Mouse (Mus musculus) bone marrow macrophage, adult 2 months (primary cell): ENCODE measurements around the gene Rsl1d1. TPM values are rescaled to one million over a fixed set of nuclear protein-coding genes. Genes with fewer than 3 reads are reported as not detected.
A peak's percentile ranks its signal among the peaks of the same experiment; 100 is the strongest.
"Not testable (repeated sequence)": the region's sequence is repeated elsewhere in the genome, so short reads cannot be mapped to it uniquely, and the experiment has no call there.

ENCODE experiments used
- H3K27ac ChIP-seq: 2 replicates; pipeline ENCODE4 v1.5.1; 2012; ENCODE audit warnings: low read depth, low read length; ENCODE audit not compliant: insufficient read depth
- H3K4me1 ChIP-seq: 2 replicates; pipeline ENCODE4 v1.6.1; 2012; ENCODE audit warnings: low read length; ENCODE audit not compliant: control insufficient read depth, insufficient read depth
- H3K4me3 ChIP-seq: 2 replicates; pipeline ENCODE4 v1.5.1; 2012; ENCODE audit warnings: mild to moderate bottlenecking, low read length, moderate library complexity; ENCODE audit not compliant: insufficient read depth
- CTCF ChIP-seq: IDR thresholded peaks from 2 replicates; pipeline ENCODE4 v1.5.1; 2012; ENCODE audit warnings: low read depth, mild to moderate bottlenecking, low read length, moderate library complexity
- POLR2A ChIP-seq: IDR thresholded peaks from 2 replicates; pipeline ENCODE4 v1.6.1; 2012; ENCODE audit warnings: mild to moderate bottlenecking, low read depth, low read length, borderline replicate concordance
- polyA plus RNA-seq: library from polyadenylated mRNA; stranded (reverse); fragments of >200 nt; gene quantifications from 2 replicates; pipeline ENCODE4 v1.2.4, GENCODE M21; 2012; ENCODE audit not compliant: missing spikeins, insufficient read depth, insufficient read length

Rsl1d1 gene
- polyA plus RNA-seq, 1 experiment, result 53.4 TPM

DNA sequence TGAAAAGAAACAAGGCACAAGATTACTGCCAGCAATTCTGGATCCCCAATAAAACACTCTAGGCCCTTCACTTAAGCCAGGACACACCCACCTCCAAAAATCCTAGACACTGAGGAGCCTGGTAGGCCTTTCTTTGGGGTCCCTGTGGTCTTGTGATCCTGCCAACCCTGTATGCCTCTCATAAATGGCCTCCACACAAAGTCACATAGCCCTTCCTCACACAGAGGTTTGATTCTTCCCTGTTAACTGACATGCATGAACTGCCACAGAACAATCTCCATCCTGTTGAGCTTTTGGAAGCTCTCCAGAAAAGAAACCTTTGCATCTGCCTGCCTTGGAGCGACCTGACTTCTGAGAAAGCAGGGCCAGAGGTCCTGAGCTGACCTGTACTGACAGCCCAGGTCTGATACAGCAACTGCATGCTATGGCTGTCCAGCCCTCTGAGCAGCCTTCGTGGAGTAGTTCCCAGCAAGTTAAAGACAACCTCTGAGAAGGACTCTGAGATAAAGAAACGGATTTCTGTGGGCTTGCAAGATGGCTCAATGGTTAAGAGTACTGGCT, 38.4 kb downstream of the Rsl1d1 start:
- Histone ChIP-seq H3K4me1 (no peaks in the 10 kb centered on the region), H3K4me3 (no peak overlapping the region), H3K27ac (no peak overlapping the region)
- no peak for TF ChIP-seq POLR2A
- no peak for TF ChIP-seq CTCF

DNA sequence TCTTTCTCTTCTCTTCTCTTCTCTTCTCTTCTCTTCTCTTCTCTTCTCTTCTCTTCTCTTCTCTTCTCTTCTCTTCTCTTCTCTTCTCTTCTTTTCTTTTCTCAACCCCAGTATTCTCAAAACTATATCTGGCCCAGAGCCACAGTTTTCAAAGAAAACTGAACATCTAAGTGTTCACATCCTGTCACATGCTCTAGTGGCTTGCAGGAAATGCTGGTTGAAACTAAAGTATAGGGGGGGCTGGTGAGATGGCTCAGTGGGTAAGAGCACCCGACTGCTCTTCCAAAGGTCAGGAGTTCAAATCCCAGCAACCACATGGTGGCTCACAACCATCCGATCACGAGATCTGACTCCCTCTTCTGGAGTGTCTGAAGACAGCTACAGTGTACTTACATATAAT, 45.4 kb downstream of the Rsl1d1 start:
- not testable (repeated sequence) for H3K4me1 ChIP-seq, H3K4me3 ChIP-seq
- H3K27ac ChIP-seq, result peak overlapping the region; percentile 25; the same call in 1 of the 2 replicates

DNA sequence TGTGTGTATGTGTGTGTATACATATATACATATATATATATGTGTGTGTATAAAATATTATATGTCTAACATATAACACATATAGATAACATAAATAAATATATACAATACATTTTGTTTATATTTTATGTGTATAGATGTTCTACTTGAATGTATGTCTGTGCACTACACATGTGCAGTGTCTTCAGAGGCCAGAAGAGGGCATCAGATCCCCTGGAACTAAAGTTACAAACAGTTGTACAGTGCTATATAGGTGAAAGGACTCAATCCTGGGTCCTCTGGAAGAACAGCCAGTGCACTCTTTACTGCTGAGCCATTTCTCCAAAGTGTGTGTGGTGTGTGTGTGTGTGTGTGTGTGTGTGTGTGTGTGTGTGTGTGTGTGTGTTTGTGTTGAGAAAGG, 48.6 kb downstream of the Rsl1d1 start:
- TF ChIP-seq CTCF (no peak), POLR2A (no peak)
- no peak overlapping the region for H3K27ac ChIP-seq
- no peak overlapping the region for H3K4me3 ChIP-seq
- peaks cover 6% of the 10 kb centered on the region for H3K4me1 ChIP-seq

DNA sequence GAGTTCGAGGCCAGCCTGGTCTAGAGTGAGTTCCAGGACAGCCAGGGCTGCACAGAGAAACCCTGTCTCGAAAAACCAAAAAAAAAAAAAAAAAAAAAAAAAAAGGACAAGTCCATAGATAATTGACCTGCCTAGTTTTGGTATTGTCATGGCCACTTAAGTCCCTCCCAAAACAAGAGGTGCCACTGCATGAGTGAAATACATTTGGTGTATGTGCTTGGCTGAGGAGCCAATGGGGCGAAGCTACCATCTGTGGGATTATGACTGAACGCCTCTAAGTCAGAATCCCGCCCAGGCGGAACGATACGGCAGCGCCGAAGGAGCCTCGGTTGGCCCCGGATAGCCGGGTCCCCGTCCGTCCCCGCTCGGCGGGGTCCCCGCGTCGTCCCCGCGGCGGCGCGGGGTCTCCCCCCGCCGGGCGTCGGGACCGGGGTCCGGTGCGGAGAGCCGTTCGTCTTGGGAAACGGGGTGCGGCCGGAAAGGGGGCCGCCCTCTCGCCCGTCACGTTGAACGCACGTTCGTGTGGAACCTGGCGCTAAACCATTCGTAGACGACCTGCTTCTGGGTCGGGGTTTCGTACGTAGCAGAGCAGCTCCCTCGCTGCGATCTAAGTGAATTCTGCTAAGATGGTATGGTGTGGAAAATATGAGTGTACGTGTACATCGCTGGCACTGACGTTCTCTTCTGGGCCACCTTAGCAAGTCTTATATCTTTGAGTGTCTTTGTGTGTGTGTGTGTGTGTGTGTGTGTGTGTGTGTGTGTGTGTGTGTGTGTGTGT, 59.2 kb downstream of the Rsl1d1 start:
- H3K4me3 ChIP-seq, H3K27ac ChIP-seq: not testable (repeated sequence)
- H3K4me1 ChIP-seq, result peaks cover 16% of the 10 kb centered on the region

Other genes starting within 250 kb of the Rsl1d1 start
- gene Snn, start 142.4 kb downstream of the Rsl1d1 start, polyA plus RNA-seq, result 0.73 and 1.2 TPM in 2 replicates
- 218 and 241 TPM in 2 replicates for gene Litaf, start 137.2 kb downstream of the Rsl1d1 start, polyA plus RNA-seq
- 14.5 and 15.5 TPM in 2 replicates for gene Txndc11, start 68.7 kb downstream of the Rsl1d1 start, polyA plus RNA-seq
- 202 and 221 TPM in 2 replicates for gene Zc3h7a, start 26.9 kb downstream of the Rsl1d1 start, polyA plus RNA-seq
- 91.6 and 98.7 TPM in 2 replicates for gene Gspt1, start 51.0 kb upstream of the Rsl1d1 start, polyA plus RNA-seq
- 1.1 and 1.3 TPM in 2 replicates for gene Tnfrsf17, start 110.5 kb upstream of the Rsl1d1 start, polyA plus RNA-seq
- 24.3 and 27.7 TPM in 2 replicates for gene Snx29, start 119.6 kb upstream of the Rsl1d1 start, polyA plus RNA-seq